Mouse (Mus musculus): ENCODE measurements at regions not wholly inside any gene's neighbourhood (a gene's known extent, or its start where the extent isn't known, plus 50 kb on each side); places are given as distances from the start of the nearest gene placed in this dataset.

- Histone ChIP-seq H3K4me3 (replicated peaks; ENCODE audit: control insufficient read depth, low read depth, low read length) (no peak overlapping the region), H3K4me1 (ENCODE audit: control insufficient read depth, insufficient read depth, low read length) (no peaks in the 10 kb centered on the region), H3K27ac (ENCODE audit: control insufficient read depth, insufficient read depth, low read depth, low read length, poor library complexity) (no peak overlapping the region)
- TF ChIP-seq POLR2A (IDR thresholded peaks at IDR 0.05; ENCODE audit: borderline replicate concordance, control insufficient read depth, low read depth, low read length): no peak
- TF ChIP-seq CTCF (IDR thresholded peaks at IDR 0.05; ENCODE audit: control insufficient read depth, insufficient read depth, low read length): no peak
- WGBS: 78% methylated on average over 6 of the region's 6 CpGs
Measured at GRCm38 (mm10) chr11:63234481-63234880, 105.7 kb downstream of the Pmp22 start.

GRCm38 (mm10) chr11:63238655-63239054 is 109.9 kb downstream of the Pmp22 start:
- WGBS: 66% methylated on average over 4 of the region's 4 CpGs
- TF ChIP-seq POLR2A (IDR thresholded peaks at IDR 0.05; ENCODE audit: borderline replicate concordance, control insufficient read depth, low read depth, low read length) (no peak), CTCF (IDR thresholded peaks at IDR 0.05; ENCODE audit: control insufficient read depth, insufficient read depth, low read length) (no peak)
- Histone ChIP-seq H3K4me3 (replicated peaks; ENCODE audit: control insufficient read depth, low read depth, low read length) (no peak overlapping the region), H3K4me1 (ENCODE audit: control insufficient read depth, insufficient read depth, low read length) (no peaks in the 10 kb centered on the region), H3K27ac (ENCODE audit: control insufficient read depth, insufficient read depth, low read depth, low read length, poor library complexity) (no peak overlapping the region)

GRCm38 (mm10) chr11:63243906-63244416 is 115.2 kb downstream of the Pmp22 start:
- H3K27ac ChIP-seq (ENCODE audit: control insufficient read depth, insufficient read depth, low read depth, low read length, poor library complexity): no peak overlapping the region
- WGBS: 84% methylated on average over 9 of the region's 9 CpGs
- no peak for TF ChIP-seq POLR2A (IDR thresholded peaks at IDR 0.05; ENCODE audit: borderline replicate concordance, control insufficient read depth, low read depth, low read length)
- TF ChIP-seq CTCF (IDR thresholded peaks at IDR 0.05; ENCODE audit: control insufficient read depth, insufficient read depth, low read length): no peak
- H3K4me3 ChIP-seq (replicated peaks; ENCODE audit: control insufficient read depth, low read depth, low read length): no peak overlapping the region
- no peaks in the 10 kb centered on the region for H3K4me1 ChIP-seq (ENCODE audit: control insufficient read depth, insufficient read depth, low read length)

- Histone ChIP-seq H3K27ac (ENCODE audit: control insufficient read depth, insufficient read depth, low read depth, low read length, poor library complexity) (no peak overlapping the region), H3K4me3 (replicated peaks; ENCODE audit: control insufficient read depth, low read depth, low read length) (no peak overlapping the region), H3K4me1 (ENCODE audit: control insufficient read depth, insufficient read depth, low read length) (no peaks in the 10 kb centered on the region)
- TF ChIP-seq POLR2A (IDR thresholded peaks at IDR 0.05; ENCODE audit: borderline replicate concordance, control insufficient read depth, low read depth, low read length) (no peak), CTCF (IDR thresholded peaks at IDR 0.05; ENCODE audit: control insufficient read depth, insufficient read depth, low read length) (no peak)
- WGBS: 70% methylated on average over 6 of the region's 6 CpGs
Measured at GRCm38 (mm10) chr11:63245041-63245440, 116.3 kb downstream of the Pmp22 start.

- 52% methylated on average over 9 of the region's 9 CpGs for WGBS
- TF ChIP-seq CTCF (IDR thresholded peaks at IDR 0.05; ENCODE audit: control insufficient read depth, insufficient read depth, low read length) (no peak), POLR2A (IDR thresholded peaks at IDR 0.05; ENCODE audit: borderline replicate concordance, control insufficient read depth, low read depth, low read length) (no peak)
- Histone ChIP-seq H3K27ac (ENCODE audit: control insufficient read depth, insufficient read depth, low read depth, low read length, poor library complexity) (no peak overlapping the region), H3K4me3 (replicated peaks; ENCODE audit: control insufficient read depth, low read depth, low read length) (no peak overlapping the region), H3K4me1 (ENCODE audit: control insufficient read depth, insufficient read depth, low read length) (no peaks in the 10 kb centered on the region)
Measured at GRCm38 (mm10) chr11:63246052-63246661, 117.4 kb downstream of the Pmp22 start.

- 26% methylated on average over 8 of the region's 8 CpGs for WGBS
- no peak overlapping the region for H3K4me3 ChIP-seq (replicated peaks; ENCODE audit: control insufficient read depth, low read depth, low read length)
- H3K27ac ChIP-seq (ENCODE audit: control insufficient read depth, insufficient read depth, low read depth, low read length, poor library complexity): no peak overlapping the region
- no peak for TF ChIP-seq CTCF (IDR thresholded peaks at IDR 0.05; ENCODE audit: control insufficient read depth, insufficient read depth, low read length)
- no peak for TF ChIP-seq POLR2A (IDR thresholded peaks at IDR 0.05; ENCODE audit: borderline replicate concordance, control insufficient read depth, low read depth, low read length)
- no peaks in the 10 kb centered on the region for H3K4me1 ChIP-seq (ENCODE audit: control insufficient read depth, insufficient read depth, low read length)
Measured at GRCm38 (mm10) chr11:63252012-63252856, 123.5 kb downstream of the Pmp22 start.

GRCm38 (mm10) chr11:63252968-63253602 is 124.3 kb downstream of the Pmp22 start:
- Histone ChIP-seq H3K27ac (ENCODE audit: control insufficient read depth, insufficient read depth, low read depth, low read length, poor library complexity) (no peak overlapping the region), H3K4me3 (replicated peaks; ENCODE audit: control insufficient read depth, low read depth, low read length) (no peak overlapping the region), H3K4me1 (ENCODE audit: control insufficient read depth, insufficient read depth, low read length) (no peaks in the 10 kb centered on the region)
- 31% methylated on average over 5 of the region's 5 CpGs for WGBS
- TF ChIP-seq CTCF (IDR thresholded peaks at IDR 0.05; ENCODE audit: control insufficient read depth, insufficient read depth, low read length) (no peak), POLR2A (IDR thresholded peaks at IDR 0.05; ENCODE audit: borderline replicate concordance, control insufficient read depth, low read depth, low read length) (no peak)

Measured in bone marrow, adult 2 months (tissue).